Mouse (Mus musculus): ENCODE measurements around the gene Hells.

Hells gene

GRCm38 (mm10) chr19:38930788-38931565 lies at the start of gene Hells:
TSS of gene Hells (plus strand) at chr19:38930915.
- peak; percentile 82 to 86 for DNase-seq (ENCODE audit: low spot score in 2 of 2)

GRCm38 (mm10) chr19:38901146-38902135 lies 29.3 kb upstream of the Hells start:
- no peak for DNase-seq (ENCODE audit: low spot score in 2 of 2)

DNA sequence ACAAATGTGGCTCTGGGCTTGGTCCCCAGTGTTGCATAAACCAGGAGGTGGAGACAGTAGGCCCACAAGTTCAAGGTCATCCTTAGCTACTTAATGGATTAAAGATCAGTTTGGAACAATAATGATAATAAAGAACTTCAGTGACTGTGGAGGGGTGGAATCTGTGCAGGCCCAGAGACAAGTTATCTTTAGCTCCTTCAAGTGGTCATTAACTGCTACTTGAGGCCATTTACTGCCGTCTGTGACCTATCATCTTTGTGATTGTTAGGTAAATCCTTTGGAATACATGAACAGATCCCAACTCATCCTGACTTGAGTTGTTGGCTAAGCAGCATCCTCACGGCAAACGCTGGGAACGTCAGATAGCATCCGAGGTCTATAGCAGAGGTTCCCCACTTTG lies 28.2 kb upstream of the Hells start:
- DNase-seq (ENCODE audit: low spot score in 2 of 2) = no peak

GRCm38 (mm10) chr19:38913786-38914185 lies 16.9 kb upstream of the Hells start:
- no peak for DNase-seq (ENCODE audit: low spot score in 2 of 2)

DNA sequence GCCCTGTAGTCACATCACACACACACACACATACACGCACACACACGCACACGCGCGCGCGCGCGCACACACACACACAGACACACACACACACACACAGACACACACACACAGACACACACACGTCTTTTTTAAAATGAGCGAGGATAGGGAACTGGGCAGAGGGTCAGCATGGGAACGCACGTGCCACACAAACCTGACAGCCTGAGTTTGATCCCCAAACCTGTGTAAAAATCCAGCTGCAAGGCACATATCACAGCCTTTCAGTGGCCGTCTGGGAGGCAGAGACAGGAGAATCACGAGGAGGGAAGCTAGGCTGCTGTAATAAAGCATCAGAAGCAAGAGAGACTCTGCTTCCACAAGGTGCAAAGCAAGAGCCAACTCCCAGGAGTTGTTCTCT lies 15.8 kb upstream of the Hells start:
- DNase-seq (ENCODE audit: low spot score in 2 of 2) = no peak

DNA sequence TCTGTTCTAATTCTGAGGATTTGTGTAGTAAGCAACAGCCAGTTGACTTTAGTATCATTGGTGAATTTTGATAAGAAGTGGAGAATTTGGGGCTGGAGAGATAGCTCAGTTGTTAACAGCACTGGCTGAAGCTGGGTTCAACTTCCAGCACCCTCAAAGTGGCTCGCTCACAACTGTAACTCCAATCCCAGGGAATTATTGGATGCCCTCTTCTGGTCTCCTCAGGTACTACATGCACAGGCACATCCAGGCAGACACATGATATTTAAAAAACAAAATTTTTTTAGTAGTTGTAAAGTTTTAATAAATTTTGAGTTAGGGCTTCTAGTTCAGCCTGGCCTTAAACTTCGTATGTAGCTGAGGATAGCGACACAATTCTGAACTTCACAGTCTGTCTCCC lies 15.0 kb upstream of the Hells start:
- peak in 1 of 2 experiments; percentile 12 for DNase-seq (ENCODE audit: low spot score in 2 of 2)

- DNase-seq (ENCODE audit: low spot score in 2 of 2) = no peak
Measured at GRCm38 (mm10) chr19:38928481-38929158, 2.1 kb upstream of the Hells start.

- no peak for DNase-seq (ENCODE audit: low spot score in 2 of 2)
Measured at GRCm38 (mm10) chr19:38929471-38930251, 1.1 kb upstream of the Hells start.

GRCm38 (mm10) chr19:38930252-38930787 lies 395 bp upstream of the Hells start:
- peak in 1 of 2 experiments; percentile 6 for DNase-seq (ENCODE audit: low spot score in 2 of 2)

DNA sequence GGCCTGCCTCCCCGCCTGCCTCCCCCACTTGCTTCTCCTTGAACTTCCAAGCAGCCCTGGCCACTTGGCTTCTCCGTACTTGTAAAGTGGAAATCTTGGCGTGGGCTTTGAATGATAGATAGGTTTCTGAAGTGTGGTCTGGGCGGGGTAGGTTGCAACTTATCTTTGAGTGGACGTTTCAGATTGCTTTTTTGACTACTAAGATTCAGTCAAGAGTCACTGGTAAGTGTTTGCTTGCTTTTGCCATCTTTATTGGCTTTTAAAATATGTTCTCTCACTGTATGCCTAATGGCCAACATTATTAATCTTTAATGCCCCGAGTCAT lies 813 bp downstream of the Hells start:
- no peak for DNase-seq (ENCODE audit: low spot score in 2 of 2)

DNA sequence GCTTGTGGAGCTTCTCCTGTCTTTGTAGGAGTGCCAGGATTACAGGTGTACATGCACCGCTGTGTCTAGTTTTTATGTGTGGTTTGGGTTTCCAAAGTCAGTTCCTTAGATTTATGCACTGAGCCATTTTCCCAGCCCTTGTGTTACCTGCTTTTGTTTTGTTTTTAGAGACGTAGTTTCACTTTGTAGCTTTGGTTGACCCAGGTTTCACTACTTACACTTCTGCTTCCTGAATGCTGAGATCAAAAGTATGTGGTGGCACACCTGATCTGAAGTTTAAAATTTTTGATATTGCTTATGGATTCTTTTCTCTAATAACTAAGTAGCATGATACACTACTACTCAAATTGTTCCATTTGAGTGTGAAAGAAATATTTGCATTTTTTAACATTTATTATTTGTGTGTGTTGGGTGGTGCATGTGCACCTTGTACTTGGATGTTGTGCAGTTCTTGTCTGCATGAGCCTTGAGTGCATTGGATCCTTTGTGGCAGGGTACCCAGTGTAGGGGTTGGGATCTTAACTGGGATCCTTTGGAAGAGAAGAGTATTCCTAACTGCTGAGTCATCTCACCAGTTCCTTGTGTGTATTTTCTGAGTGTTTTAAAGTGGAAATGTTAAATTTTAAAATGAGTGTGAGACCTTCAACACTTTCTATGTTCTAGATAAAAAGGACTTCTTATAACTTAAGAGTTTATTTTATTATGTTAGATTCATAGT lies 14.0 kb downstream of the Hells start:
- no peak for DNase-seq (ENCODE audit: low spot score in 2 of 2)

GRCm38 (mm10) chr19:38970741-38971140 lies 40.0 kb downstream of the Hells start:
- DNase-seq (ENCODE audit: low spot score in 2 of 2) = no peak

DNA sequence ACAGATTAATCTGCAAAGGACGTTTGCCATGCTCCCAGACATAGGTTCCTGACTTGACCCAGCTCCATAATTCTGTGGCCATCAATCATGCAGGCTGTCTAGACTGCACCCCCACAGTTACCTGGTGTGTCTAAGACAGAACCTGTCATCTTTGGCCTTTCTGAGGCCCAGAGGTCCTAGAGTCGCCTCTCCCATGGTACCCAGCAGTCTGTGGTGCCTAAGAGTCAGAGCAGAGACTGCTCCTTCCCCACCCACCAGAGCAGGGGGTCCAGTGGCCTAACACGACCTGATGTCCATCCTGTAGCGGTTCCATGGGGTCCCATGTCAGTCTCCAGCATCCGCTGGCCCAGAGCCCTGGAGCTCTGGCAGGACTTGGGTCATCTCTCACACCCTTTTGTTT lies 41.9 kb downstream of the Hells start:
- no peak for DNase-seq (ENCODE audit: low spot score in 2 of 2)

- DNase-seq (ENCODE audit: low spot score in 2 of 2) = no peak
Measured at GRCm38 (mm10) chr19:38973666-38974065, 43.0 kb downstream of the Hells start.

DNA sequence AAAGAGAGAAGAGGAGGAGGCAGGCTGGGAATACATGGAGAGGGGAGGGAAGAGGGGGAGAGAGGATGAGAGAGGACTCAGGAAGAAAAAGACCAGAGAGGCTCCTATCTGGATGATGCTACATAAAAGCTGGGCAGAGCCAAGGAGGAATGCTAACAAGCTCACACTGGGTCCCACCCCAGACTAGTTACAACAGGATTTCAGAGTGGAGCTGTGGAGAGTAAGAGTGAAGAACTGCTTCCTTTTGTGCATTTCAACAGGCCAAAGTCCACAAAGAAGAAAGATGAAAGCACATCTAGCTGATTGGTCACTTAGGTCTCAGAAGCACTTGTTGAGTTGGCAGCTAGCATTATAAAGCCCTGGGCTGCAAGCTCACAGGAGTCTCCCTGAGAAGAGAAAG lies 45.6 kb downstream of the Hells start:
- no peak for DNase-seq (ENCODE audit: low spot score in 2 of 2)

GRCm38 (mm10) chr19:38981966-38982365 lies 51.3 kb downstream of the Hells start:
- peak; percentile 3 to 25 for DNase-seq (ENCODE audit: low spot score in 2 of 2)

DNA sequence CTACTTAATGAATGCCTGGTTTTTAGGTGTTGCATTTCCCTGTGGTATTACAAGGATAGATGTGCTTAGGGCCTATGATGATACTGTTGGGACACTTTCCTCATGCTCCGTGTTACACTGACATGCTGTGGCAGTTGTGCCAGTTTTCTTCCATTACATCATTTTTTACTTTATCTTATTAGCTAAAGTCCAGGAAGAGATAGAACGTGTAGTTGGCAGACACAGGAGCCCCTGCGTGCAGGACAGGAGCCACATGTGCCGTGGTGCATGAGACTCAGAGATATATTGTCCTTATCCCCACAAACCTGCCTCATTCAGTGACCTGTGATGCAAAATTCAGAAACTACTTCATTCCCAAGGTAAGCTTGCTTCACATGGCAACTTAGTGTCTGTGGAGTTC lies 67.5 kb downstream of the Hells start:
- no peak for DNase-seq (ENCODE audit: low spot score in 2 of 2)

GRCm38 (mm10) chr19:38998676-38999075 lies 68.0 kb downstream of the Hells start:
- DNase-seq (ENCODE audit: low spot score in 2 of 2) = no peak

DNA sequence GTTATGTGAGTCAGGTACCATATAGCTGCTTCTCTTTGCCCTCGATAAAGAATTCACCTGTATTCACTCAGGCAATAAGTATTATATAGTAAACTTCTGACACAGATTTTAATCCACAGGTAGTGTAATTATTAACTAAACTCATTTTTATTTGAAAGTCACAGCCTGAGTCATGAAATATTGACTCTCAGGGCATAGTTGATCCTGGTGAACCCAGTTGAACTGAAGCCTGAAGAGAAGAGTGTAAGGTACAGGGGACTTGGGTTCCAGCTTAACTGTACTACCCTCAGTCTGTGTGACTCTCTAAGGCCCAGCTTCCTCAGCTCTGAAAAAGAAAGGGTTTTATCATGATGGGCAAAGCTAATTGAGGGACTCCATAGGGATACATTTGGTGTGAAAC lies 74.4 kb downstream of the Hells start:
- DNase-seq (ENCODE audit: low spot score in 2 of 2) = no peak

DNA sequence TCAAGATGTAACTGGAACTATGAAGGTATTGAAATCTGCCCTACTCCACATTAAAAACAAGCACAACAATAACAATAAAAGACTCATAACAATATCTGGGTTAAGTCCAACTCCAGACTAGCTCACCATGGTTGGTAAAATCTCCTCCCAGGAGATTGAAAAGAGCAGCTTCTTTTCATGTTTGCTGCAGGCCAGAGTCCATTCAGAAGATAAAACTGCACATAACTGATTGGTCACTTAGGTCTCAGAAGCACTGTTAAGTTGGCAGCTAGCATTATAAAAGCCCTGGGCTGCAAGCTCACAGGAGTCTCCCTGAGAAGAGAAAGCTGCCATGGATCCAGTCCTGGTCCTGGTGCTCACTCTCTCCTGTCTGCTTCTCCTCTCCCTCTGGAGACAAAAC lies 76.0 kb downstream of the Hells start, which contains the start of gene Cyp2c55:
TSS of gene Cyp2c55 (plus strand) at position 305 of the 400 bp plus-strand sequence.
- DNase-seq (ENCODE audit: low spot score in 2 of 2) = no peak
